Mouse (Mus musculus) CH12.LX (cell line): Measurements from ENCODE around the gene Ugt1a6a. TPM values are rescaled to one million over a fixed set of nuclear protein-coding genes. Genes with fewer than 3 reads are reported as not detected.
A peak's percentile ranks its signal among the peaks of the same experiment; 100 is the strongest.

Experiments used
- DNase-seq: peaks from one replicate; pipeline ENCODE4 v3.0.0-alpha.2; 2013; ENCODE audit errors: extremely low read depth
- H3K27ac ChIP-seq: 2 replicates; pipeline ENCODE4 v1.5.1; 2012; ENCODE audit warnings: low read depth, mild to moderate bottlenecking, control low read depth, moderate library complexity; ENCODE audit not compliant: insufficient read depth
- H3K27me3 ChIP-seq: replicated peaks from 2 replicates; pipeline ENCODE3; 2012; ENCODE audit warnings: inconsistent platforms
- H3K36me3 ChIP-seq, 2 experiments: replicated peaks in 1 of 2; 2 replicates each; pipeline versions ENCODE3 to v1.6.1; 2012; ENCODE audit warnings: inconsistent platforms in 1 of 2, low read length in 1 of 2, mild to moderate bottlenecking in 1 of 2, mixed read lengths in 1 of 2, moderate library complexity in 1 of 2; ENCODE audit not compliant: control insufficient read depth in 1 of 2, insufficient read depth in 1 of 2
- H3K4me1 ChIP-seq, 2 experiments: 2 replicates each; pipeline ENCODE4 v1.6.1; 2012; ENCODE audit warnings: inconsistent platforms in 1 of 2, moderate library complexity in 1 of 2; ENCODE audit not compliant: insufficient read depth in 2 of 2, control insufficient read depth in 1 of 2
- H3K4me2 ChIP-seq: 2 replicates; pipeline ENCODE4 v1.6.1; 2012; ENCODE audit warnings: low read depth, mild to moderate bottlenecking, control low read depth; ENCODE audit not compliant: poor library complexity, insufficient read depth, severe bottlenecking
- H3K4me3 ChIP-seq, 3 experiments: fragments of 150-350 bp in 1 of 3; sonication (generic) in 1 of 3; replicated peaks in 1 of 3; 2 replicates each; pipeline versions ENCODE3 to v1.5.1; 2011 to 2012; ENCODE audit warnings: low read depth in 2 of 3, low read length in 2 of 3, mild to moderate bottlenecking in 2 of 3, moderate library complexity in 2 of 3, control low read depth in 1 of 3, improper control_type of control experiment in 1 of 3, inconsistent platforms in 1 of 3, mixed read lengths in 1 of 3; ENCODE audit not compliant: poor library complexity in 1 of 3
- H3K79me2 ChIP-seq: replicated peaks from 2 replicates; pipeline ENCODE4 v1.6.1; 2012; ENCODE audit warnings: mild to moderate bottlenecking, moderate library complexity; ENCODE audit not compliant: control insufficient read depth, poor library complexity, insufficient read depth, severe bottlenecking; ENCODE audit errors: extremely low read depth
- H3K9ac ChIP-seq: 2 replicates; pipeline ENCODE4 v1.6.1; 2012; ENCODE audit warnings: low read depth, mild to moderate bottlenecking, control low read depth, moderate library complexity; ENCODE audit not compliant: insufficient read depth
- H3K9me3 ChIP-seq: replicated peaks from 2 replicates; pipeline ENCODE3; 2012; ENCODE audit warnings: low read length, inconsistent platforms, mixed read lengths
- BHLHE40 ChIP-seq: IDR thresholded peaks from 2 replicates; pipeline ENCODE4 v1.6.1; 2011; ENCODE audit warnings: mild to moderate bottlenecking, low read depth, low read length, improper control_type of control experiment
- CHD1 ChIP-seq: IDR thresholded peaks from 2 replicates; pipeline ENCODE4 v1.6.1; 2012; ENCODE audit warnings: low read depth, low read length, improper control_type of control experiment, inconsistent platforms
- CHD2 ChIP-seq: IDR thresholded peaks from 2 replicates; pipeline ENCODE4 v1.6.1; 2011; ENCODE audit warnings: low read length, improper control_type of control experiment
- CTCF ChIP-seq, 2 experiments: IDR thresholded peaks in 1 of 2; conservative IDR thresholded peaks in 1 of 2; 2 replicates each; pipeline ENCODE4 v1.5.1; 2011 to 2012; ENCODE audit warnings: low read depth in 2 of 2, low read length in 2 of 2, improper control_type of control experiment in 1 of 2, inconsistent platforms in 1 of 2, mild to moderate bottlenecking in 1 of 2, moderate library complexity in 1 of 2
- ELF1 ChIP-seq: IDR thresholded peaks from 2 replicates; pipeline ENCODE4 v1.6.1; 2014; ENCODE audit warnings: low read depth, mild to moderate bottlenecking, inconsistent platforms, low read length, improper control_type of control experiment
- EP300 ChIP-seq: IDR thresholded peaks from 2 replicates; pipeline ENCODE4 v1.6.1; 2011; ENCODE audit warnings: low read length, improper control_type of control experiment
- GABPA ChIP-seq: IDR thresholded peaks from 2 replicates; pipeline ENCODE4 v1.6.1; 2012; ENCODE audit warnings: low read depth, low read length, improper control_type of control experiment, inconsistent platforms; ENCODE audit not compliant: insufficient replicate concordance
- HCFC1 ChIP-seq: IDR thresholded peaks from 2 replicates; pipeline ENCODE4 v1.6.1; 2012; ENCODE audit warnings: low read depth, mild to moderate bottlenecking, inconsistent platforms, low read length, improper control_type of control experiment
- JUN ChIP-seq: IDR thresholded peaks from 2 replicates; pipeline ENCODE4 v1.6.1; 2011; ENCODE audit warnings: low read depth, mild to moderate bottlenecking, low read length, improper control_type of control experiment, moderate library complexity; ENCODE audit not compliant: insufficient read depth
- KAT2A ChIP-seq: IDR thresholded peaks from 2 replicates; pipeline ENCODE4 v1.6.1; 2012; ENCODE audit warnings: low read length, improper control_type of control experiment, inconsistent platforms; ENCODE audit not compliant: insufficient replicate concordance
- MAX ChIP-seq: IDR thresholded peaks from 2 replicates; pipeline ENCODE4 v1.6.1; 2011; ENCODE audit warnings: low read length, improper control_type of control experiment
- MXI1 ChIP-seq: IDR thresholded peaks from 2 replicates; pipeline ENCODE4 v1.6.1; 2011; ENCODE audit warnings: mild to moderate bottlenecking, low read depth, low read length, improper control_type of control experiment
- MYC ChIP-seq: IDR thresholded peaks from 2 replicates; pipeline ENCODE4 v1.6.1; 2011; ENCODE audit warnings: low read depth, mild to moderate bottlenecking, improper control_type of control experiment, low read length
- NELFE ChIP-seq: IDR thresholded peaks from 2 replicates; pipeline ENCODE4 v1.6.1; 2011; ENCODE audit warnings: low read depth, low read length, improper control_type of control experiment
- POLR2A ChIP-seq: IDR thresholded peaks from 2 replicates; pipeline ENCODE4 v1.6.1; 2011; ENCODE audit warnings: low read depth, mild to moderate bottlenecking, improper control_type of control experiment, low read length
- RAD21 ChIP-seq: IDR thresholded peaks from 2 replicates; pipeline ENCODE4 v1.6.1; 2011; ENCODE audit warnings: low read depth, mild to moderate bottlenecking, low read length, improper control_type of control experiment, moderate library complexity
- RCOR1 ChIP-seq: conservative IDR thresholded peaks from 2 replicates; pipeline ENCODE4 v1.6.1; 2012; ENCODE audit warnings: low read depth, mild to moderate bottlenecking, inconsistent platforms, low read length, improper control_type of control experiment
- SMC3 ChIP-seq: IDR thresholded peaks from 2 replicates; pipeline ENCODE4 v1.6.1; 2011; ENCODE audit warnings: low read depth, low read length, improper control_type of control experiment
- TBP ChIP-seq: conservative IDR thresholded peaks from 2 replicates; pipeline ENCODE4 v1.6.1; 2011; ENCODE audit warnings: low read depth, low read length, improper control_type of control experiment
- UBTF ChIP-seq: IDR thresholded peaks from 2 replicates; pipeline ENCODE4 v1.6.1; 2012; ENCODE audit warnings: low read depth, mild to moderate bottlenecking, inconsistent platforms, low read length, improper control_type of control experiment, moderate library complexity
- ZC3H11A ChIP-seq: IDR thresholded peaks from 2 replicates; pipeline ENCODE4 v1.6.1; 2012; ENCODE audit warnings: low read depth, mild to moderate bottlenecking, inconsistent platforms, low read length, improper control_type of control experiment
- ZKSCAN1 ChIP-seq: IDR thresholded peaks from 2 replicates; pipeline ENCODE4 v1.6.1; 2012; ENCODE audit warnings: low read depth, inconsistent platforms, low read length, improper control_type of control experiment, borderline replicate concordance
- ZNF384 ChIP-seq: IDR thresholded peaks from 2 replicates; pipeline ENCODE4 v1.6.1; 2012; ENCODE audit warnings: low read depth, low read length, improper control_type of control experiment, inconsistent platforms
- dilution Hi-C: fragments of 300-500 bp; cut with MboI; formaldehyde crosslinking; loops from 2 replicates; pipeline ENCODE4 v1.14.3; 2020; ENCODE audit warnings: low sequenced_read_pairs; ENCODE audit not compliant: extremely low pct_unique_long_range_greater_than_20kb, extremely low pct_ligation_motif_present
- in situ Hi-C: fragments of 300-500 bp; cut with MboI; formaldehyde crosslinking; loops from 3 replicates; pipeline ENCODE4 v1.14.3; 2019; ENCODE audit warnings: low sequenced_read_pairs, low pct_ligation_motif_present, low pct_unique_long_range_greater_than_20kb, mixed read lengths
- polyA plus RNA-seq: library from polyadenylated mRNA; unstranded; fragments of >175 nt; gene quantifications from 2 replicates; pipeline ENCODE4 v1.2.1, GENCODE M21; 2012; ENCODE audit warnings: low read depth; ENCODE audit not compliant: insufficient read length
- total RNA-seq, 2 experiments: library from RNA; depleted of rRNA; stranded (reverse); fragments of 300-350 nt in 1 of 2; fragments of >200 nt in 1 of 2; gene quantifications; 2 replicates each; pipeline ENCODE4 v1.2.3; 2012 to 2014

The Ugt1a6a gene
- total and polyA plus RNA-seq, 3 experiments = 0.19 to 0.43 (median 0.30) TPM

GRCm38 (mm10) chr1:88240072-88240471 is 105.5 kb downstream of the Ugt1a6a start:
- Histone ChIP-seq H3K27me3 (peaks cover 36% of the 10 kb centered on the region), H3K27ac (no peak overlapping the region), H3K9me3 (peaks cover 74% of the 10 kb centered on the region), H3K36me3 (no peaks in the 10 kb centered on the region), H3K79me2 (no peaks in the 10 kb centered on the region), H3K4me1 (no peaks in the 10 kb centered on the region), H3K9ac (no peak overlapping the region), H3K4me2 (no peak overlapping the region), H3K4me3 (no peak overlapping the region)
- no peak for DNase-seq
- in situ Hi-C loops (no loop called here), dilution Hi-C loops (no loop called here)
- TF ChIP-seq RAD21 (no peak), TBP (no peak), SMC3 (no peak), ZNF384 (no peak), MYC (no peak), EP300 (no peak), JUN (no peak), CHD2 (no peak), HCFC1 (no peak), POLR2A (no peak), UBTF (no peak), RCOR1 (no peak), CHD1 (no peak), KAT2A (no peak), MXI1 (no peak), MAX (no peak), CTCF (conservative IDR thresholded peaks at IDR 0.05 in 1 of 2, IDR thresholded peaks at IDR 0.05 in 1 of 2; ENCODE audit: low read depth in 2 of 2, low read length in 2 of 2) (no peak), ZC3H11A (no peak), ELF1 (no peak), ZKSCAN1 (no peak)

- no peak for DNase-seq
- Histone ChIP-seq H3K27me3 (peaks cover 34% of the 10 kb centered on the region), H3K4me2 (no peak overlapping the region), H3K4me1 (no peaks in the 10 kb centered on the region), H3K27ac (no peak overlapping the region), H3K79me2 (no peaks in the 10 kb centered on the region), H3K4me3 (no peak overlapping the region)
- TF ChIP-seq MXI1 = no peak
- peak; percentile 20; the same call in 1 of the 2 replicates for TF ChIP-seq BHLHE40
- TF ChIP-seq NELFE = no peak
- TF ChIP-seq GABPA = no peak
- TF ChIP-seq, all 38 proteins: peak for 1
- no peaks in the 10 kb centered on the region for H3K36me3 ChIP-seq
- no peak overlapping the region for H3K9ac ChIP-seq
- H3K9me3 ChIP-seq = peaks cover 72% of the 10 kb centered on the region
- dilution Hi-C loops = no loop called here
- in situ Hi-C loops = no loop called here
These were observed 106.0 kb downstream of the Ugt1a6a start for GRCm38 (mm10) chr1:88240579-88240978.
